Mouse (Mus musculus): ENCODE measurements around the gene Mosmo.

The Mosmo gene

GRCm38 (mm10) chr7:120677001-120677643 lies at the start of gene Mosmo:
Mosmo (plus strand) TSS chr7:120677618.
- peak; percentile 62 for DNase-seq (ENCODE audit: low spot score)

GRCm38 (mm10) chr7:120632518-120632917 lies 44.9 kb upstream of the Mosmo start:
- DNase-seq (ENCODE audit: low spot score): peak; percentile 21

- DNase-seq (ENCODE audit: low spot score): peak; percentile 14
These were observed 43.1 kb upstream of the Mosmo start for GRCm38 (mm10) chr7:120634301-120634700.

- peak; percentile 86 for DNase-seq (ENCODE audit: low spot score)
These were observed 42.6 kb upstream of the Mosmo start, which contains the start of gene Uqcrc2 for GRCm38 (mm10) chr7:120634711-120635361. Uqcrc2 (plus strand) TSS chr7:120635176.

GRCm38 (mm10) chr7:120635362-120635781 lies 42.0 kb upstream of the Mosmo start:
- no peak for DNase-seq (ENCODE audit: low spot score)

GRCm38 (mm10) chr7:120635821-120636220 lies 41.6 kb upstream of the Mosmo start:
- peak; percentile 33 for DNase-seq (ENCODE audit: low spot score)

- DNase-seq (ENCODE audit: low spot score): peak; percentile 9
These were observed 34.2 kb upstream of the Mosmo start for GRCm38 (mm10) chr7:120643217-120643616.

- no peak for DNase-seq (ENCODE audit: low spot score)
These were observed 29.6 kb upstream of the Mosmo start for GRCm38 (mm10) chr7:120647849-120648248.

- no peak for DNase-seq (ENCODE audit: low spot score)
These were observed 15.3 kb upstream of the Mosmo start for GRCm38 (mm10) chr7:120662079-120662478.

- DNase-seq (ENCODE audit: low spot score): no peak
These were observed 7.1 kb upstream of the Mosmo start, which contains the start of gene Pdzd9 for GRCm38 (mm10) chr7:120670153-120670875. Pdzd9 (minus strand) TSS chr7:120670343.

GRCm38 (mm10) chr7:120671271-120671670 lies 6.1 kb upstream of the Mosmo start:
- DNase-seq (ENCODE audit: low spot score): no peak

GRCm38 (mm10) chr7:120677764-120678531 lies 530 bp downstream of the Mosmo start:
- DNase-seq (ENCODE audit: low spot score): no peak

- no peak for DNase-seq (ENCODE audit: low spot score)
These were observed 1.6 kb downstream of the Mosmo start for GRCm38 (mm10) chr7:120679023-120679422.

GRCm38 (mm10) chr7:120682002-120682401 lies 4.6 kb downstream of the Mosmo start:
- no peak for DNase-seq (ENCODE audit: low spot score)

- no peak for DNase-seq (ENCODE audit: low spot score)
These were observed 7.3 kb downstream of the Mosmo start for GRCm38 (mm10) chr7:120684731-120685161.

GRCm38 (mm10) chr7:120685227-120685626 lies 7.8 kb downstream of the Mosmo start:
- no peak for DNase-seq (ENCODE audit: low spot score)

- DNase-seq (ENCODE audit: low spot score): no peak
These were observed 13.2 kb downstream of the Mosmo start for GRCm38 (mm10) chr7:120690634-120691033.

GRCm38 (mm10) chr7:120693831-120694375 lies 16.5 kb downstream of the Mosmo start:
- no peak for DNase-seq (ENCODE audit: low spot score)

- no peak for DNase-seq (ENCODE audit: low spot score)
These were observed 17.8 kb downstream of the Mosmo start for GRCm38 (mm10) chr7:120695196-120695595.

GRCm38 (mm10) chr7:120695641-120696040 lies 18.2 kb downstream of the Mosmo start:
- DNase-seq (ENCODE audit: low spot score): no peak

GRCm38 (mm10) chr7:120696331-120696730 lies 18.9 kb downstream of the Mosmo start:
- DNase-seq (ENCODE audit: low spot score): no peak

GRCm38 (mm10) chr7:120699586-120699985 lies 22.2 kb downstream of the Mosmo start:
- DNase-seq (ENCODE audit: low spot score): no peak
